Mouse (Mus musculus) olfactory bulb, adult 2 months (tissue): ENCODE data around the gene Mmp11.

ENCODE experiments used
- CTCF ChIP-seq: fragments of 200-500 bp; IDR thresholded peaks from 2 replicates; pipeline ENCODE4 v1.5.1; 2012; ENCODE audit warnings: low read depth, mild to moderate bottlenecking, low read length, moderate library complexity; ENCODE audit not compliant: insufficient read depth
- POLR2A ChIP-seq: fragments of 200-500 bp; IDR thresholded peaks from 2 replicates; pipeline ENCODE4 v1.6.1; 2012; ENCODE audit warnings: mild to moderate bottlenecking, low read depth, low read length, moderate library complexity; ENCODE audit not compliant: insufficient read depth

- TF ChIP-seq CTCF (peak; percentile 12; the same call in 1 of the 2 replicates), POLR2A (no peak)
These were observed 4.1 kb downstream of the Mmp11 start for GRCm38 (mm10) chr10:75932081-75932678.
